Mouse (Mus musculus) Patski (cell line): ENCODE measurements around the gene Ift172. TPM values are rescaled to one million over a fixed set of nuclear protein-coding genes. Genes with fewer than 3 reads are reported as not detected.
A peak's percentile ranks its signal among the peaks of the same experiment; 100 is the strongest.

Source experiments
- ATAC-seq: fragments of 100-300 bp; one replicate; pipeline ENCODE4 v1.8.0; 2021
- CTCF ChIA-PET: fragments of 350-600 bp; sonication (Branson Sonifier 250); formaldehyde crosslinking; loops from one replicate; lab custom pipeline; 2022; ENCODE audit warnings: inconsistent platforms; lab: Charles Lee
- POLR2A ChIA-PET: fragments of 350-600 bp; sonication (Branson Sonifier 250); formaldehyde crosslinking; loops from one replicate; lab custom pipeline; 2022; ENCODE audit warnings: antibody characterized with exemption, inconsistent platforms; lab: Charles Lee
- DNase-seq: peaks from one replicate; pipeline ENCODE4 v3.0.0-alpha.2; 2011; ENCODE audit warnings: low read depth, low spot score
- H3K27me3 ChIP-seq: fragments of 371-371 bp; one replicate; pipeline ENCODE4 v1.5.1; 2021
- CTCF ChIP-seq: fragments of 100-300 bp; IDR thresholded peaks from one replicate; pipeline ENCODE4 v1.5.1; 2021
- in situ Hi-C: fragments of 300-500 bp; cut with MboI; formaldehyde crosslinking; loops from 3 replicates; pipeline ENCODE4 v1.11.1; 2018; ENCODE audit warnings: low pct_unique_long_range_greater_than_20kb, mixed read lengths
- polyA plus RNA-seq: library from polyadenylated mRNA; unstranded; gene quantifications from one replicate; pipeline ENCODE4 v1.2.3, GENCODE M21; 2021

Gene Ift172
- 57.9 TPM for polyA plus RNA-seq

DNA sequence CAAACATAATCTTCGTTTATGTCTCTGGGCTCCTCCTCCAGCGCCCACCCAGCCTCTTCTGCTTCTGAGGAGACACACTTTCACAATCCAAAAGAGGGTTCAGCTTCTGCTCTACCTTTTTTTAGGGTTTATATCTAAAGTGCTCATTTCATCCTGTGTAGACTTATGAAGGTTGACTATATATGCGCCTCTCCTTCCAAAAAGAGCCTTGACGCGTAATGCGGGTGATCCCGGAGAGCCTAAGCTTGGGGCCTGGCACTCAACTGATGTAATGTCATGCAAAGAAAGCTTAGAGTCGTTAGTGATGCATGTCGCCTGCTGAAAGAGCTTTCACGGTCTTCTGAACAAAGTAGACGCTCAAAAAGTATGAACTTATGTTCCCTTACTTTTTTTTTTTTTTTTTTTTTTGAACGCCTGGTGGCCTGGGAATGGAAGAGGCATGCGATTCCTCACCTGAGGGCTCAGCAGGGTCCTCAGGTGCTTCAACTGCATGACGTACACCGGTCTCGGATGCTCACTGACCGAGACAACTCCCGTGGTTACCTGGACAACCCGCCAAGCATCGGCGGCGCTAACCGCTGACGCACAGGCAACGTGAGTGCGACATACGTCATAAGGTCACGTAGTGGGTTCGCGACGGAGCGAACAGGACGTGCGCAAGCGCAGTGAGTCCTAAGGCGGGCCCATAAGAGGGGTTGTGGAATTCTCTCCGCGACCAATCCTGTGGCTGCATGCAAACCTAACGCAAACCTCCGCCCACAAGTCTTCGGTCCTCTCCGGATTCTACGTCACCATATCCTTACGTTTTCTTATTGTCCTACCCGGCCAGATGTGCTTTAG lies at the start of gene Ift172:
Gene Ift172 (minus strand): TSS at position 596 of the 840 bp plus-strand sequence.
- TF ChIP-seq CTCF: no peak
- POLR2A ChIA-PET: interaction anchor here (0.7 to 1.4 kb wide), 4 partner anchors 16 to 98 kb away, joined by 3 to 4 read pairs (median 4); partner anchors contain the start of genes Eif2b4 and Snx17
- DNase-seq: peak; percentile 98
- in situ Hi-C loops: no loop called here
- H3K27me3 ChIP-seq: no peaks in the 10 kb centered on the region
- ATAC-seq: peak; percentile 77
- CTCF ChIA-PET: interaction anchor here (1.0 to 1.8 kb wide), 3 partner anchors 17 to 24 kb away, joined by 3 to 4 read pairs (median 3); no protein-coding TSS in a partner anchor

DNA sequence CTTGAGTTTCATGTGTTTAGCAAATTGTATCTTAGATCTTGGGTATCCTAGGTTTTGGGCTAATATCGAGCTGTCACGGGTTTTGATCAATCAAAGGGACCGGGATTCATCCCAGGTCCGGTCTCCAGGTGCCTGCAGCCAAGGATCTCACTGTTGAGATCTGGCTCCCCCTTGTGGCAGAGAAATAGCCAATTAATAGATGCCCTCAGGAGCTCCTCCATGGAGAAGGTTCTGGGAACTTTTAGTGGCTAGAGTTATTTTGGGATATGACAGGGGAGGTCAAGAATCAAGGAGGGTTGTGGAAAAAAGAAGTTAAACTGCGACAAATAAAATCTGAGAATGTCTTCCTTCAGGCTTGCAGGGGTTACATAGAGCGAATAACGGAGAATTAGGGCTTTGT lies 37.3 kb upstream of the Ift172 start:
- ATAC-seq (no peak), DNase-seq (peak; percentile 19)
- TF ChIP-seq CTCF: peak; percentile 95
- in situ Hi-C loops: loop anchor here (10.0 kb wide), 2 partner anchors 73 to 113 kb away; partner anchors contain the start of gene Krtcap3
- ChIA-PET CTCF (interaction anchor here (0.7 to 1.5 kb wide), 21 partner anchors 9 to 166 kb away, joined by 3 to 8 read pairs (median 3); partner anchors contain the start of genes Eif2b4, Gckr and Snx17), POLR2A (interaction anchor here (0.6 kb wide), 1 partner anchor 779 kb away, joined by 3 read pairs; no protein-coding TSS in a partner anchor)
- no peaks in the 10 kb centered on the region for H3K27me3 ChIP-seq

DNA sequence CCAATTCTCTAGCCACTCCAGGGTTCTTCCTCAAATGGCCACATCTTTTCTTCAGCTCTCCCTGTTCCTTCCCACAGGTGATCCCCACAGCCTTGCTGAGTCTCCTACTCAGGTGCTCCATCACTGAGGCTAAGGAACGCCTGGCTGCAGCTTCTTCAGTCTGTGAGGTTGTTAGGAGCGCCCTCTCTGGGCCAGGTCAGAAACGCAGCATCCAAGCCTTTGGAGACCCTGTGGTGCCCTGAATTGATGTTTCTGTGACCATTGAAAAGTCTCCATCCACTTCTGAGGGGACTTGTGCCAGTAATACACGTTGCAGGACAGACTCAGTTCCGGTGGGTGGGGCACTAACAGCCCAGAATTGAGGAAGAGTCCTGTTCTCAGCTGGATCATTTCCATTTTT lies 35.9 kb upstream of the Ift172 start:
- in situ Hi-C loops: loop anchor here (10.0 kb wide), 2 partner anchors 72 to 112 kb away; partner anchors contain the start of gene Krtcap3
- ChIA-PET POLR2A (interaction anchor here (0.7 kb wide), 1 partner anchor 125 kb away, joined by 3 read pairs; the partner anchor contains the start of gene Zfp513), CTCF (interaction anchor here (0.7 to 1.7 kb wide), 3 partner anchors 14 to 108 kb away, joined by 3 to 4 read pairs (median 3); no protein-coding TSS in a partner anchor)

DNA sequence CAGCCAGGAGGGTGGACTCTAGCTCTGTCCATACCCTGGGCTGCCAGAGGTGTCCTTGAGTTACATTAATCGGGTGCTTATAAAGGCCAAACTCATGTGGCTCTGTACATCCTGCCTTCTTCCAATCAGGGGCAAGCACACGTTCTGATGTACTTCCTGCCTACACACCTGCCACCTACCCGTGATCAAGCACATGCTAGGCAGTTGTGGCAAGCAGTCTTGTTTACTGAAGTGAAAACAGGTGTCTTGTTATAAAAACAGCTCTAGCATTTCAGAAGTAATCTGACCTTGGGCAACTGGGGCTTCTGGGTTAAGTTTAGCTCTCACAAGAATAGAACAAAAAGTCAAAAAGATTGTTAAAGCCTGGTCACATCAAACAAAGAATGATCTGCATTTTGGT lies 33.2 kb upstream of the Ift172 start:
- in situ Hi-C loops: loop anchor here (10.0 kb wide), 2 partner anchors 69 to 109 kb away; partner anchors contain the start of gene Krtcap3
- ATAC-seq (no peak), DNase-seq (no peak)
- POLR2A ChIA-PET: no interaction called here
- CTCF ChIA-PET: interaction anchor here (0.9 kb wide), 1 partner anchor 9 kb away, joined by 3 read pairs; no protein-coding TSS in a partner anchor
- no peak for TF ChIP-seq CTCF
- no peaks in the 10 kb centered on the region for H3K27me3 ChIP-seq

More for the DNA sequence above, 35.9 kb upstream of the Ift172 start:
- DNase-seq (no peak), ATAC-seq (no peak)
- H3K27me3 ChIP-seq: no peaks in the 10 kb centered on the region
- peak; percentile 46 for TF ChIP-seq CTCF

DNA sequence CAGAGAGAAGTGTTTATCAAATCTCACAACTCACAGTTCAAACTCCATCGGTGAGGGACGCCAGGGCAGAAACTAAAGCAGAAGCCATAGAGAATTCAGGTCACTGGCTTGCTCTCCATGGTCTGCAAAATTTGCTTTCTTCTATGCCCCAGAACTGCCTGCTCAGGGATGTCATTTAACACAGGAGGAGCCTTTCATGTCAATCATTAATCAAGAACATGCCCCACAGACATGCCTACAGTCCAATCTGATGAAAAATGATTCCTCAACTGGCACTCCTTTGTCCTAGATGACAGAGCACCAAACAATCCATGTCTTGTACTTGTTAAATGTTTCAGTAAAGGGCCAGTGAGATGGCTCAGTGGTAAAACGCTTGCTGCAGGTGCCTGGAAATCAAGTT lies 31.9 kb upstream of the Ift172 start:
- POLR2A ChIA-PET: interaction anchor here (1.0 kb wide), 1 partner anchor 18 kb away, joined by 3 read pairs; no protein-coding TSS in a partner anchor
- no peak for ATAC-seq
- in situ Hi-C loops: loop anchor here (10.0 kb wide), 2 partner anchors 68 to 108 kb away; partner anchors contain the start of gene Krtcap3
- DNase-seq: no peak
- TF ChIP-seq CTCF: no peak
- CTCF ChIA-PET: no interaction called here
- no peaks in the 10 kb centered on the region for H3K27me3 ChIP-seq

DNA sequence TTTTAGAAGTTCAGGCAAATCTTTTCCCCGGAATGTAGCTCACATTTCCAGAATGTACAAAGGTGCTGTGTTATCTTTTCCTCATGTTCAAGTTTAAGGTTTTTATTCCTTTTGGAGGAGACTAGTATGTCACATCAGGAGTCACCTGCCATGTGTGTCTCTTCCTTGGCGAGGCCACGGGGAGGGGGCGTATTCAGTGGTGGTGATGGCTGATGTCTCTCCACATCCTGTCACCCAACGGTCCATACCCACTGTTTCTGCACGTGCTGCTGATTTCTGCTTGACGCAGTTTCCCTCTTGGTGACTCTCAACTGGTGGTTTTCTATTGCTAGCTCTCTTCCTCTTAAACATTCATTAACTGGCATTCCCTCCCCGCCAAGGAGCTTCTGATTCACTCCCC lies 21.9 kb upstream of the Ift172 start:
- no peak for ATAC-seq
- TF ChIP-seq CTCF: no peak
- ChIA-PET CTCF (interaction anchor here (1.1 kb wide), 1 partner anchor 13 kb away, joined by 4 read pairs; no protein-coding TSS in a partner anchor), POLR2A (no interaction called here)
- no peak for DNase-seq
- in situ Hi-C loops: no loop called here
- H3K27me3 ChIP-seq: peaks cover 23% of the 10 kb centered on the region

DNA sequence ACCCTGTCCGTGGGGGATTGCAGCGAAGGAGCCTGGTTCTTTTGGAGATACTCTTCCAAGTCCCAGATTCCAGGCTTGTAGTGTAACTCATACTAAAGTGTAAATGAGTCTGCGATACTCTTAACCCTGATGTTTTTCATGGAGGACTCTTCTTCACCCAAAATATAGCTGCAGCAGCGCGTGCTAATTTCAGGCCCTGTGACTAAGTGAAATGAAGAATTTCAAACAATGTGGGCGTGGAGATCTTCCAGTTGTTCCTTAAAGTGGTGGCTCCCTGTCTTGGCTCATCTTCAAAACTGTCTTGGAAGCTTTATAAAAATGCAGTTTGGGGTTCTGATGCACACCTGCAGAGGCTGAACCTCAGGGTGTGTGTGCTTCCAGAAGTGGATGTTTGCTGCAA lies 12.2 kb upstream of the Ift172 start:
- H3K27me3 ChIP-seq: peaks cover 20% of the 10 kb centered on the region
- POLR2A ChIA-PET: no interaction called here
- CTCF ChIA-PET: interaction anchor here (1.5 kb wide), 1 partner anchor 9 kb away, joined by 3 read pairs; no protein-coding TSS in a partner anchor
- DNase-seq (no peak), ATAC-seq (no peak)
- in situ Hi-C loops: no loop called here
- TF ChIP-seq CTCF: no peak

DNA sequence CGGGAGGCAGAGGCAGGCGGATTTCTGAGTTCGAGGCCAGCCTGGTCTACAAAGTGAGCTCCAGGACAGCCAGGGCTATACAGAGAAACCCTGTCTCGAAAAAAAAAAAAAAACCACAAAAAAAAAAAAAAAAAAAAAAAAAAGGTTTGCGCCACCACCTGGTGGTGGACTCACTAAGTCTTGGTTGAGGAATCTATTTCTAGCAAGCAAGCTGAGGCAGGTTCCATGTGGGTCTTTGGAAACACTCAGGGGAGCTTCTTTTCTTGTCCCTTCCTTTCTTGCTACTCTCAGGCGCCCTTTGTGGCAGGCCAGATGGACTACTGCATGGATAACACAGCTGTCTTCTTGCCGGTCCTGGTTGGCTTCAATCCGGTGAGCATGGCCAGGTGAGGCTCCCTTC lies 10.9 kb upstream of the Ift172 start:
- no peak for TF ChIP-seq CTCF
- CTCF ChIA-PET: interaction anchor here (2.4 kb wide), 1 partner anchor 26 kb away, joined by 6 read pairs; no protein-coding TSS in a partner anchor
- DNase-seq: no peak
- peaks cover 14% of the 10 kb centered on the region for H3K27me3 ChIP-seq
- POLR2A ChIA-PET: no interaction called here
- in situ Hi-C loops: no loop called here
- ATAC-seq: no peak

DNA sequence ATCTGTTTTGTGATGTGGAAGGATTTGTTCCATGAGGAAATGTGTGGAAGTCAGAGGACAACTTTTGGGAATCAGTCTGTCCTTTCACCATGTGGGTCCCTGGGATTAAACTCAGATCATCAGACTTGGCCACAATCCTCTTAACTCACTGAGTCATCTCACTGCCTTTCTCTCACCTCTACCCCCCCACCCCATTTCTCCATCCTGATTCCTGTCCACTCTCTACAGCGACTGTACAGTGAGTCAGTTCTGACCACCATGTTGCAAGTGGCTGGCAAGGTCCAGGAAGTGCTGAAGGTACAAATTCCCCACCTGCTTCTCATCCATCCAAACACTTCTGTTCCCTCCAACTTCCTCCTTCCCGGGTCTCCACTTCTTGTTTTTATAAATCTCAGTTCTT lies 7.6 kb upstream of the Ift172 start:
- no peaks in the 10 kb centered on the region for H3K27me3 ChIP-seq
- TF ChIP-seq CTCF: no peak
- ChIA-PET POLR2A (no interaction called here), CTCF (interaction anchor here (1.1 to 1.2 kb wide), 3 partner anchors 12 to 30 kb away, joined by 3 read pairs; no protein-coding TSS in a partner anchor)
- ATAC-seq (no peak), DNase-seq (peak; percentile 65)
- in situ Hi-C loops: no loop called here

DNA sequence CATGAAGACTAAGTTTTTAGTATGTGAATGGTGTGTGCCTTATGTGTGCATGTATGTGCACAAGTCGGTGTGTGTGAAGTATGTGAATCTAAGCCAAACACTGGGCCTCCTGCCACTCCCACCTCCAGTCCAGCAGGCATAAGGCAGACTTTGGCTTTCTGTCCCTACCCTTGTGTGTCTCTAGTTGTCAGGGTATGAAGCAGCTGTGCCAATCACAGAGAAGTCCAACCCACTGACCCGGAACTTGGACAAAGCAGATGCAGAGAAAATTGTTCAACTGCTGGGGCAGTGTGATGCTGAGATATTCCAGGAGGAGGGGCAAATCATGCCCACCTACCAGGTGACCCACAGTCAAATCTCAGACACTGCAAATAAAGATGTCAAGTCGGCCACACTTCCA lies 7.1 kb upstream of the Ift172 start:
- ATAC-seq (no peak), DNase-seq (no peak)
- POLR2A ChIA-PET: no interaction called here
- no peak for TF ChIP-seq CTCF
- in situ Hi-C loops: no loop called here
- CTCF ChIA-PET: interaction anchor here (1.8 kb wide), 1 partner anchor 30 kb away, joined by 7 read pairs; no protein-coding TSS in a partner anchor
- no peaks in the 10 kb centered on the region for H3K27me3 ChIP-seq
